Mouse (Mus musculus) heart, postnatal 36 days (tissue): ENCODE data around the gene Tigd4. TPM values are rescaled to one million over a fixed set of nuclear protein-coding genes. Genes with fewer than 3 reads are reported as not detected.
A peak's percentile ranks its signal among the peaks of the same experiment; 100 is the strongest.
"Not testable (repeated sequence)": the region's sequence is repeated elsewhere in the genome, so short reads cannot be mapped to it uniquely, and the experiment has no call there.

ENCODE experiments used
- DNase-seq, 2 experiments: peaks; one replicate each; pipeline ENCODE4 v3.0.0; 2021 to 2022
- intact Hi-C: fragments of 180-260 bp; cut with DNase I; formaldehyde crosslinking; loops from one replicate; pipeline ENCODE4 v1.15.1; 2025
- total RNA-seq, 2 experiments: library from RNA; stranded (reverse); gene quantifications; 2 replicates each; pipeline ENCODE4 v1.2.3; 2021

The Tigd4 gene
- under 1 TPM in 1 of 2 experiments, not detected in 1; 0.08 TPM for total RNA-seq

DNA sequence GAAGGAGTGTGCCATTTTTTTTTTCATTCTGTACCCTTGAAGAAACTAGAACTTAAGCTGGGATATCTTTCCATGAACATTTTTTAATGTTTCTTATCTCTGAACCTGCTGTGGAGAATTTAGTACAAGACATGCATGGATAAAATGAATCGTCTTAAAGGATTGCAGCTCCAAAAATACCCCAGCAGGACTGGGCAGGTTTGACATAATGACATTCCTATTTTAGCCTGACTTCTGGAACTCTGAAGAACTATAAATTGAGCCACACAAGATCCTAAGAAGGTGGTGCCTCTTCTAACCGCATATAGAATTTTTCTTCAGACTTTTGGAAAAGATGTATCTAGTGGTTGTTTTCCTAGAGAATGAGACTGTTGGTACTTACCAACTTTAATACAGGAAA, at the start of gene Tigd4:
Gene Tigd4 (plus strand): TSS at position 301 of the 400 bp plus-strand sequence.
- DNase-seq: no peak
- intact Hi-C loops: no loop called here

DNA sequence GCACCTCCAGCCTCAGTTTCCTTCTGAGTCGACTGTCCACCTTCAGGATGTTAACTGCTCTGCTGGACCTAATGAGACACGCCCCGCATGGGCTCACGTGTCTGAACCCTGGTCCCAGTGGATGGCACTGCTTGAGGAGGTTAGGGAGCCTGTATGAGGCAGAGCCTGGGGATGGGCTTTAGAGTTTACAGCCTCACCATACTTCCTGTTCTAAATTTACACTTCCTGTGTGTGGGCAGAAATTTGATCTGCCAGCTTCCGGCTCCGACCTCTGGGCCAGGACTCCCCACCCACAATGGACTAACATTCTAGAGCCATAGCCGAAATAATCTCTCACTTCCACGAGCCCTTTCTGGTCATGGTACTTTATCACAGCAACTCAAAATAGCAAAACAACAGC, 46.2 kb upstream of the Tigd4 start:
- intact Hi-C loops: no loop called here
- no peak for DNase-seq

DNA sequence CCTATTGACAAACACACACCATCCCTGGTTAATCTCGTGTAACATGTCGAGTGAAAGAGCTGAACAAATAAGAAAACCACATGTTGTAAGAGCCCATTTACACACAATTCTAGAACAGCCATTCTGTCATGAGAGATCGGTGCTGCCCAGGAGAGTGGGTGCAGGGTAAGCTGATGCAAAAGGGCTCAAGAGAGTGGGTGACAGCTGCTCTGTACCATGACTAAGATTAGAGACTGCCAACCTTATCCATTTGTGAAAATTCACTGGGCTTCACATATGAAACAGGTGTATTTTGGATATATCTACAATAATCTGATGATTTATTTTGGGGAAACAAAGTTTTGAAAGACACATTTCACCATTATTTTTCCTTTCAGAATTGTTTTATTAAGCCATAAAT, 37.6 kb upstream of the Tigd4 start:
- intact Hi-C loops: no loop called here
- DNase-seq: no peak

- intact Hi-C loops: no loop called here
- DNase-seq: no peak
Measured at GRCm38 (mm10) chr3:84558301-84558700, 35.1 kb upstream of the Tigd4 start.

DNA sequence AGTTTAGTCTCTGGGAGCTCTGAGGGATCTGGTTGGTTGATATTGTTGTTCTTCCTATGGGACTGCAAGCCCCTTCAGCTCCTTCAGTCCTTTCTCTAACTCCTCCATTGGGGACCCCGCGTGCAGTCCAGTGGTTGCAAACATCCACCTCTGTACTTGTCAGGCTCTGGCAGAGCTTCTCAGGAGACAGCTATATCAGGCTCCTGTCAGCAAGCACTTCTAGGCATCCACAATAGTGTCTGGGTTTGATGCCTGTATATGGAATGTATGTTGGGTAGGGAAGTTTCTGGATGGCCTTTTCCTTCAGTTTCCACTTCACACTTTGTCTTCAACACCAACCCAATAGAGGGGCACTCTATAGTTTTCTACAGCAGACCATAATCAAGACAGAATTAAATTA, 30.5 kb upstream of the Tigd4 start:
- intact Hi-C loops, DNase-seq: not testable (repeated sequence)

DNA sequence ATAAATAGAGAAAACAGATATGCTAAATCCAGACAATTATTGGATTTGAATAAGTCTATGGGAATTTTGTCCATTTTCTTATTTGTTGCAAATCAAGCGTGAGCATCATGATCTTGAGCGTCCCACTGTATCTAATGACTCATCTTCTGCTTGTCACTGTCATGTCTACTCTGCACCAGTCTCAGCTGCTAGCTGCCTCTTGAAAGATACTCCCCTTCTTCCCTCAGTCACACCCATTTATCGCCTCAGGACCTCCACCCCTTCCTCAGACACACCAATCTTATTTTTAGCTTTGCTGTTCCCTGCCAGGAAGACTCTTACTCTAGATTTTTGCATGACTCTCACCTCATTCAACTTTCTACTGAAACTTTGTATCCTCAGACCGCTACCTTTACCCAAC, 30.0 kb upstream of the Tigd4 start:
- no peak for DNase-seq
- intact Hi-C loops: no loop called here

GRCm38 (mm10) chr3:84568540-84568939, 24.8 kb upstream of the Tigd4 start:
- intact Hi-C loops: no loop called here
- DNase-seq: no peak

DNA sequence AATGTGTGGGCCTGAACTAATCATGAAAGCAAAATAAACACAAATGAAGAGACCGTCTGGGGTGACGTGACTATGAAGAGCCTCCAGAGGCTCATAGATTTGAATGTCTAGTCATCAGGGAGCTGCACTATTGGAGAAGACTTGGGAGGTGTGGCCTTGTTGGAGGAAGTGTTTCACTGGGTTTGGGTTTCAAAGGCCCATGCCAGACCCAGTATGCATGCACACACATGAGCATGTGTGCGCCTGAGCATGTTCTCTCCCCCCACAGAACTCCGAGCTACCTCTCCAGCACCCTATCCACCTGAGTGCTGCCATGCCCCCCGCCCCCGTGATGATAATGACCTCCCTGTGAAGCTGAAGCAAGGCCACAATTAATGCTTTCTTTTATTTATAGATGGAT, 23.8 kb upstream of the Tigd4 start:
- DNase-seq: no peak
- intact Hi-C loops: no loop called here

DNA sequence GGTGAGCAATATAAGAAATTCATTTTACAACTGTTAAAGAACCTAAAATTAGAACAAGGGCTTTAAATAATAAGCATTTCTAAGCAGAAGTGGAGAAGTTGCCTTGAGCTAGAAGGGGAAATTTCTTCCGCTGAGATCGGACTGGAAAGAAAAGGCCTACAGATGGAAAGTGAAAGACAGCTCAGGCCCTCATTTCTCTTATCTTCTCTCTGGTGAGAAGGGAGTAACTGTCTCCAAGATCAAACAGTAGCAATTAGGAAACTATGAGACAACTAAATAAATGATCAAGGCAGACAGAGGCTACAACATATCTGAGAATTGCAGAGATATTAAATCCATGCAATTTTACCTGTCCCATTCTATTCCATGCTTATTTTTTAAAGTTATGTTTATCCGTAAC, 22.9 kb upstream of the Tigd4 start:
- intact Hi-C loops: no loop called here
- no peak for DNase-seq

GRCm38 (mm10) chr3:84580716-84581115, 12.7 kb upstream of the Tigd4 start:
- intact Hi-C loops: no loop called here

DNA sequence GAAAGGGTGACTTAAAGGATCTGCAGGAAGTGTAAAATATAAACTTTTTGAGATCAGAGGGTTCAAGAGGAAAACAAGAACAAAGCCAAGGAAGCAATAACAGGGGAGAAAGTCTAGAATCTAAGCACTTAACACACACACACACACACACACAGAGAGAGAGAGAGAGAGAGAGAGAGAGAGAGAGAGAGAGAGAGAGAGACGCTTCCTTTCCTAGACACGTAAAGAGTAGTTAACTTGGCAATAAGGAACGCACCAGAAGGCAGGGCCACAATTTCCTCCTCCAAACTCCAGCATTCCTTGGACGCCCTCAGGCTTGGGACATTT, 11.7 kb upstream of the Tigd4 start:
- DNase-seq: no peak
- intact Hi-C loops: no loop called here

More at GRCm38 (mm10) chr3:84580716-84581115, 12.7 kb upstream of the Tigd4 start:
- DNase-seq: no peak

GRCm38 (mm10) chr3:84582023-84582912, 11.1 kb upstream of the Tigd4 start, which contains the start of gene Arfip1:
Gene Arfip1, minus strand, starts transcription at chr3:84582625.
- peak; percentile 96 to 97 for DNase-seq
- intact Hi-C loops: no loop called here

- intact Hi-C loops: no loop called here
Measured at GRCm38 (mm10) chr3:84582913-84583276, 10.5 kb upstream of the Tigd4 start.

GRCm38 (mm10) chr3:84586736-84587135, 6.6 kb upstream of the Tigd4 start:
- no peak for DNase-seq
- intact Hi-C loops: no loop called here

More at GRCm38 (mm10) chr3:84582913-84583276, 10.5 kb upstream of the Tigd4 start:
- no peak for DNase-seq

DNA sequence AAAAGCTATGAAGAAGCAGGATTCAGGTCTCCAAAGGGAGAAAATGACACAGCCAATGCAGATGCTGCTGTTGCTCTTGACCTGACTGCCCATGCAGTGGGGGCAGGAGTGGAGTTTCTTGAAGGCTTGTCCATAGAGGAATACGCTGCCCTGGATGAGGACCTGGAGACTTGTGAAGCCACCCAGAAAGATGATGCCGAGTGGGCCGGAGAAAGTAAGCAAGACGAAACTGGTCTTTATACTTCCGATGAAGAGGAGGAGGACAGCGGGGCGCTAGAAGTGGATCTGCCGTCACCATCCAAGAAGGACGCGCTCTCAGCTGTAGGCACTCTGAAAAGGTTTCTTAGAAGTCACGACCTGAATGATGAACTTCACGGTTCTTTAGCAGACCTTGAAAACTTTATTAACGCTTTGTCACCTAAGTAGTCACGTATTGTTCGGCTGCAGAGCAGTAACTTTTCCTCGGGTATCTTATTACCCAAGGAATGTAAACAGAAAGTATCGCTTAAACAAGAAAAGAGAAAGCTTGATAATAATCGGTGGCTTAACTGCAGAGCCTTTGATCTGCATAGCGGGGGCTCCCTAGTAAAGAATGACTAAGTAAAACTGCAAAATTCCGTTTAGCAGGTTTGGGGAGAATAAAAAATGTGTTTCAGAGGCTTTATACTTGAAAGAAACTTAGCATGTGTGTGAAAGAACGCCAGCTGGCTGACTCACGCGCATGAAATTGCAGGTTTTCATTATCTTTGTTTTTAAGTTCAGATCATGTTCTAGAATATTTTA, 1.7 kb downstream of the Tigd4 start:
- intact Hi-C loops: no loop called here
- DNase-seq: no peak

- intact Hi-C loops: no loop called here
- DNase-seq: no peak
Measured at GRCm38 (mm10) chr3:84595677-84596234, 2.4 kb downstream of the Tigd4 start.

- DNase-seq: no peak
- intact Hi-C loops: no loop called here
Measured at GRCm38 (mm10) chr3:84597996-84598734, 4.8 kb downstream of the Tigd4 start.

- no peak for DNase-seq
- intact Hi-C loops: no loop called here
Measured at GRCm38 (mm10) chr3:84598756-84599155, 5.4 kb downstream of the Tigd4 start.

GRCm38 (mm10) chr3:84601870-84602495, 8.6 kb downstream of the Tigd4 start:
- intact Hi-C loops: no loop called here
- DNase-seq: no peak

DNA sequence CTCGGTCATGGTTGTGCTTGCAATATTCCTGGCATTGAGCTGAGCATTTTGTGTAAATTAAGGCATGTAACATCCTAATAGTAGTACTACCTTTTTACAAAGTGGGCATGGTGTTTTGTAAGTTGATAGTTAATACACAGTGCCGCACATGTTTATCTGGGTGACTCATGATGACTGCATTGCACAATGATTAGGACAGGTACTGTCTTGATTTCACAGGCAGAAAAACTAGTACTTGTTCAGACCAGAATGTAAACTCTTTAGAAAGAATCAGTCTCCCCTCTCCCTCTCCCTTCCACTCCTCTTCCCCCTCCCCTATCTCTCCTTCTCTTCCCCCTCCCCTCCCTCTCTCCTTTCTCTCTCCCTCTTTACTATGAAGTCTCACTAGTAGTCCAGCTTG, 9.4 kb downstream of the Tigd4 start:
- intact Hi-C loops: no loop called here
- no peak for DNase-seq
